Mouse (Mus musculus) cerebellum, adult 18-20 months (tissue): ENCODE measurements at regions not wholly inside any gene's neighbourhood (a gene's known extent, or its start where the extent isn't known, plus 50 kb on each side); places are given as distances from the start of the nearest gene placed in this dataset.
"Not testable (repeated sequence)": the region's sequence is repeated elsewhere in the genome, so short reads cannot be mapped to it uniquely, and the experiment has no call there.

Source experiments
- DNase-seq, 2 experiments: peaks; one replicate each; pipeline ENCODE4 v3.0.0; 2021

GRCm38 (mm10) chr14:102161291-102162284 is 431.8 kb downstream of the Lmo7 start:
- no peak for DNase-seq

GRCm38 (mm10) chr14:102150410-102150809 is 420.7 kb downstream of the Lmo7 start:
- DNase-seq, result not testable (repeated sequence)

- no peak for DNase-seq
Observed at GRCm38 (mm10) chr14:102142720-102143119, 413.0 kb downstream of the Lmo7 start.

GRCm38 (mm10) chr14:102138936-102139335 is 409.2 kb downstream of the Lmo7 start:
- DNase-seq, result no peak

GRCm38 (mm10) chr14:102118166-102118565 is 388.4 kb downstream of the Lmo7 start:
- peak in 1 of 2 experiments; percentile 5 for DNase-seq

GRCm38 (mm10) chr14:102106165-102106564 is 376.4 kb downstream of the Lmo7 start:
- no peak for DNase-seq

- no peak for DNase-seq
Observed at GRCm38 (mm10) chr14:102094105-102094504, 364.3 kb downstream of the Lmo7 start.

GRCm38 (mm10) chr14:102092557-102092956 is 362.8 kb downstream of the Lmo7 start:
- DNase-seq, result no peak

- no peak for DNase-seq
Observed at GRCm38 (mm10) chr14:102048932-102049331, 319.2 kb downstream of the Lmo7 start.

- no peak for DNase-seq
Observed at GRCm38 (mm10) chr14:102048485-102048884, 318.7 kb downstream of the Lmo7 start.

- DNase-seq, result no peak
Observed at GRCm38 (mm10) chr14:102038145-102038544, 308.4 kb downstream of the Lmo7 start.

- no peak for DNase-seq
Observed at GRCm38 (mm10) chr14:102037487-102037886, 307.7 kb downstream of the Lmo7 start.

- no peak for DNase-seq
Observed at GRCm38 (mm10) chr14:102031047-102031903, 301.5 kb downstream of the Lmo7 start.

GRCm38 (mm10) chr14:102024646-102025045 is 294.9 kb downstream of the Lmo7 start:
- no peak for DNase-seq

- peak; percentile 72 to 74 for DNase-seq
Observed at GRCm38 (mm10) chr14:102020161-102020605, 290.4 kb downstream of the Lmo7 start.

GRCm38 (mm10) chr14:102019320-102019719 is 289.6 kb downstream of the Lmo7 start:
- no peak for DNase-seq

- DNase-seq, result peak; percentile 19 to 23
Observed at GRCm38 (mm10) chr14:102016572-102016971, 286.8 kb downstream of the Lmo7 start.

- no peak for DNase-seq
Observed at GRCm38 (mm10) chr14:102014976-102015603, 285.3 kb downstream of the Lmo7 start.

- no peak for DNase-seq
Observed at GRCm38 (mm10) chr14:102013238-102013637, 283.5 kb downstream of the Lmo7 start.

GRCm38 (mm10) chr14:101997535-101997934 is 267.8 kb downstream of the Lmo7 start:
- no peak for DNase-seq

GRCm38 (mm10) chr14:101984401-101984800 is 254.6 kb downstream of the Lmo7 start:
- DNase-seq, result no peak
